Mouse (Mus musculus) olfactory bulb, adult 2 months (tissue): ENCODE results near the gene Slc39a13.

Experiments used
- CTCF ChIP-seq: fragments of 200-500 bp; IDR thresholded peaks from 2 replicates; pipeline ENCODE4 v1.5.1; 2012; ENCODE audit warnings: low read depth, mild to moderate bottlenecking, low read length, moderate library complexity; ENCODE audit not compliant: insufficient read depth
- POLR2A ChIP-seq: fragments of 200-500 bp; IDR thresholded peaks from 2 replicates; pipeline ENCODE4 v1.6.1; 2012; ENCODE audit warnings: mild to moderate bottlenecking, low read depth, low read length, moderate library complexity; ENCODE audit not compliant: insufficient read depth

- no peak for TF ChIP-seq POLR2A
- no peak for TF ChIP-seq CTCF
Observed at GRCm38 (mm10) chr2:91068162-91068871, 1.9 kb downstream of the Slc39a13 start.
